Mouse (Mus musculus) c-Kit-positive CD71-positive TER-119-negative erythroid progenitor cells, embryonic 14.5 days (primary cell): ENCODE measurements around the gene Zdhhc17.

Source experiments
- DNase-seq: peaks from one replicate; pipeline ENCODE4 v3.0.0-alpha.2; 2013; ENCODE audit warnings: low read depth

The Zdhhc17 gene

DNA sequence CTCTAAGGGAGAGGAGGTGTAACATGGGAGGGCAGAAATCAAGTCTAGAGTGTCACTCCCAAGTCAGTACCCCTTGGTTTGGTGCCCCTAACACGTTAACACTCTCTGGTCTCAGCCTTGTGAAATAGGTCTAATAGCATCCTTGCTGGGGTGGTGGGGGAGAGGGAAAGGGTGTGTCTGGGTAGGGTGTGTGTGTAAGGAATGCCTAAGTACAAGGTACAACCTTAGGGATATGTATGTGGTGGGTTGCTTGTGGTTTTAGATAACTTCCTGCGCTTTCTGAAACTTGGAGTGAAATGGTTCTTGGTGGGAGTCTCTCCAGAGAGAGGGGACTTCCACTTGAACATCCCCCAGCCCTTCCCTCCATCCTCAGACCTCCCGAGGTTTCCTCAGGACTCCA is 88.0 kb downstream of the Zdhhc17 start:
- DNase-seq: no peak

DNA sequence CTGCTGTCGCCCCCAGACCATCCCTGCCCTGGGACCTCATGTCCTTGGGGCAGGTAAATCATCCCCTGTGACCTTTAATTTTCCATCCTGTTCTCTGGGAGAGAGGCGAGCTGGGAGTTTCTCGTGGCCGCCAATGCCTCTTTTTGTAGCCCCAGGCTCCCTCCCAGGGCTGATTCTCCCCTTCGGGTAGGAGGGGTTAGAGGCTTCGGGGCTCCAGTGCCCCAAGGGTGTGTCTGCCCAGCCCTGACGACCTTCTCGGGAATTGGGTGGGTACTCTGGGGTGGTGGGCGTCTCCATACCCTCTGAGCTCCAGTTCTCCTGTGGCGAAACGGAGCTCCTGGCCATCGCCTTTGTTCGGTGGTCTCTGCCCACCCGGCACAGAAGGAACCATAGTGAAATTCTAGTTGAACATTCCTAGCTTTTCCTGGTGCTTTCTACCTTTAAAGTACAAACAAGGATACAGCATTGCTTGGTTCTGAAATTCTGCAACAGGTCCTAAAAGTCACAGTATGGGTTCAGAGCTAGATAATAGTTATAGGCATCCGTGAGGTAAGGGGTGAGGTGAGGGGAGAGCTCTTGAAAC is 89.5 kb downstream of the Zdhhc17 start:
- DNase-seq: no peak

DNA sequence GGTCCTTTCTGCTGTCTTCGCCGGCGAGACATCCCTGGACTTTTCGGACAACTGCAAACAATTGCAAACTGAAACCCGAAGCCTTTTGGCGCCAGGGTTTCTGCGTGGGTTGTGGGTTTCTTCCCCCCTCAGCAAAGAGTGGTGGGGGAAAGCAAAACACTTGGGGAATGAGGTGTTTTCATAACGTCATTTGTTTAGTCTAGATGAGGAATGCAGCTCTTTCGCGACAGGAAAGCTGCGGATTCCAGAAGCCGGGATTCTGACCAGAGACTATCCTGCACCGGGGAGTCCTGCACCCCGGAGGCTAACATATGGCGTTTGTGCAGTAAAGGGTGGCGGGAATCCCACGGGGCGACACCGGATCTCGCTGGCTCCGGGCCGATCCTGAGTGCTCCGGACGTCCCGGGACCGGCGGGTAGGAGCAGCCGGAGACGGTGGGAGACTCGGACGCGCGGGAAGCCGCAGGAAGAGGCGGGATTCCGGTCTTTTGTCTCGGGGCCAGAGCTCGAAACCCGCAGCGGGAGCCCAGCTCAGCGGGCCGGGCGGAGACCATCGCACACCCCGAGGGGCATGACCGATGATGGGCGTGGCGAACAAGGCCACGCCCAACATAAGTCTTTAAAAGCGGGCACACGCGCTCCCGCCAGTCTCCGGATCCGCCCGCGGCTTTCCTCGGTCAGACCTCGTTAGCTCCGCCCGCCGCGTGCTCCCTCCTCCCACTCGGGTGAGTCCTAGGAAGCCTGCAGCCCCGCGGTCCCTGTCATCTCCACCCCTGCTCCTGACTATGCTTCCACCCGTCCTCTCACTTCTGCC is 90.2 kb downstream of the Zdhhc17 start, which contains the start of gene Csrp2:
Gene Csrp2 (plus strand): TSS at position 259 of the 813 bp plus-strand sequence.
- peak; percentile 79 for DNase-seq

DNA sequence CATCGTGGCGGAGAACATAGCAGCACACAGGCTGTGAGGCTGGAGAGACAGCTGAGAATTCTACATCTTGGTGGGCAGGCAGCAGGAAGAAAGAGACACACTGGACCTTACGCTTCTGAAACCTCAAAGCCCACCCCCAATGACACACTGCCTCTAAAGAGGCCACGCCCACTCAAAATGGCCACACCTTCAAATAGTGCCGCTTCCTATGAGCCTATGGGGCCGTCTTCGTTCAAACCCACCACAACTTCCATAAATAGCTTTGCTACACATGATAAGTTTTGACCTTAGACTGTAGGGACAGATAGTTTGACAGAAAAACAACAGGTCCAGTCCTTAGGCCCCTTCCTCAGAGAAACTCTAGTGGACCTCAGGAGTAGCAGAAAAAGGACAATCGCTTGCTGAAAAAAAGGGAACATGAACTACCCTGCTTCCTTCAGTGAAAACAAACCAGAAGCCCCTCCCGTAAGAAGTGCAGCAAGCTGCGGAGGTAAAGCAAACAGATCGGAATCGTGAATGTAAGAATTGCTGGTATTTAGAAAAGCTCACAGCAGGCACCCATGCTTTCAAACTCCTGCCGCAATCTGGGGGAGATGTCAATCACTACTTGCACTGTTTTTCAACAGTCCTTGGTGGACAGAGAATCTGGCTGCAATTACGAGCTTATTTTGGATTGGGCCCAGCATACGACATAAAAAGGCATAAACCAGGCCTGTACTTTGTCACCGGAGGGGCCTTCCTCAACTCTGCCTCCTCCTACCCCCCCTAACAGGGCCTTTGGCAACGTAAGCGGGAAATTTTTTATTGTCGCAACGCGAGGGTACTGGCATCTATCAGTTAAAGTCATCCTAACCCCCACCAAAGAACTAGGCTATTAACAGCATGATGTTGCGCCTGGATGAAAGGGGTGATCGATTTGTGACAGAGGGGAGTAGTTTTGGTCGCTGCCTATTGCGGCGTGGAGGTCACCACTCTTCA is 91.2 kb downstream of the Zdhhc17 start:
- DNase-seq: no peak

DNA sequence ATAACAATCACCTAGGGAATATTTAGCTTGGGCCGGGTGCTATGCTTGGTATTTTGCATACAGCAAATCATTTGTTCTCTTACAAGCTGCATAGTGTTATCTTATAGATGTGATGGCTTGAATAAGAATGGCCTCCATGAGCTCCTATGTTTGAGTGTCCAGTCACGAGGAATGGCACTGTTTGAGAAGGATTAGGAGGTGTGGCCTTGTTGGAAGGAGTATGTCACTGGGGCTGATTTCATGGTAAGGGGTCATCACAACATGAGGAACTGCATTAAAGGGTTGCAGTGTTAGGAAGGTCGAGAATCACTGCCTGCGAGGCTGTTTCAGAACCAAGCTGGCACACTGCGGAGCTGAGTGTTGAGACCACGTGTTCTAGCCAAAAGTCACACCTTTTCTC is 92.4 kb downstream of the Zdhhc17 start:
- DNase-seq: no peak

DNA sequence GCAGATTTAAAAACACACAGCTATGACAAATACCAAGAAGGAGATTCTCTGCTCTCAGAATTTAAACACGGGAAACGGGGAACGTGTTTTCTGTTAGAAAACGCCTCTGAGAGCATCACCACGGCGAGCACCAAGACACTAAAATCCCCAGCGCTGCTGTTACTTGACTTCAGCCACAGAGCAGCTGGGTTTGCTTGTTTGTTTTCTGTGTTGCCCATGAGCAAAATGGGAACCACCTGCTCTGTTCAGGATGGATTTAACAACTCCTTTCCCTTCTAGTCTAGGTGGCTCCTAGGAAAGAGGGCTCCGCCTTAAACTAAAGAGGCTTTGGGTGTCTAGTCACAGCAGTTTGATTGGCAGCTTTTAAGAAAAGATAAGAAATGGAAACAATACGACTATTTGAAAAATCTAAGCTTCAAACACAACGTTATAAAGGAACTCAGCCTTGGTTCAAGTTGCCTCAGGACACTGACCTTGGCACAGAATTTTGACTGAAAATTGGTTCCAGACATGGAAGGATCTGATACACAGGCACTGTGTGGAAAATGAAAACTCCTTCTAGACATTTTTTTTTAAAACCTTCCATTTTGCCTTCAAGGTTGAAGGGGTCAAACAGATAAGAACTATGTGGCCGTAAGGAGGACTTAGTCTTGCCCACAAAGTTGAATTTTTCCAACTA is 93.1 kb downstream of the Zdhhc17 start:
- no peak for DNase-seq

DNA sequence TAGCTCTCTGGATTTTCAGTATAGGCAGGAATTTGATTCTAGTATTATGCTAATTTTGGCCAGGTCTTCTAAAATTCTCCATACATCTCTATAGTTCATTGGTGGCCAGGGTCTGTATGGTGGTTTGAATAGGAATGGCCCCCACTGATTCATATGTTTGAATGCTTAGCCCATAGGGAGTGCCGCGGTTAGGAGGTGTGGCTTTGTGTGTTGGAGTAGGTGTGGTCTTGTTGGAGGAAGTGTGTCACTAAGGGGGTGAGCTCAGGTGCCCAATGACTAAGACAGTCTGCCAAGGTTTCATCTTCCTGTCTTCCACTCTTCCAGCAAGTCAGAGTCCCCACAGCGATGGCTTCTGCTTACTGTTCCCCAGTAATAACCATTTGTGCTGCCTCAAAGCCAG is 106.1 kb downstream of the Zdhhc17 start:
- no peak for DNase-seq

DNA sequence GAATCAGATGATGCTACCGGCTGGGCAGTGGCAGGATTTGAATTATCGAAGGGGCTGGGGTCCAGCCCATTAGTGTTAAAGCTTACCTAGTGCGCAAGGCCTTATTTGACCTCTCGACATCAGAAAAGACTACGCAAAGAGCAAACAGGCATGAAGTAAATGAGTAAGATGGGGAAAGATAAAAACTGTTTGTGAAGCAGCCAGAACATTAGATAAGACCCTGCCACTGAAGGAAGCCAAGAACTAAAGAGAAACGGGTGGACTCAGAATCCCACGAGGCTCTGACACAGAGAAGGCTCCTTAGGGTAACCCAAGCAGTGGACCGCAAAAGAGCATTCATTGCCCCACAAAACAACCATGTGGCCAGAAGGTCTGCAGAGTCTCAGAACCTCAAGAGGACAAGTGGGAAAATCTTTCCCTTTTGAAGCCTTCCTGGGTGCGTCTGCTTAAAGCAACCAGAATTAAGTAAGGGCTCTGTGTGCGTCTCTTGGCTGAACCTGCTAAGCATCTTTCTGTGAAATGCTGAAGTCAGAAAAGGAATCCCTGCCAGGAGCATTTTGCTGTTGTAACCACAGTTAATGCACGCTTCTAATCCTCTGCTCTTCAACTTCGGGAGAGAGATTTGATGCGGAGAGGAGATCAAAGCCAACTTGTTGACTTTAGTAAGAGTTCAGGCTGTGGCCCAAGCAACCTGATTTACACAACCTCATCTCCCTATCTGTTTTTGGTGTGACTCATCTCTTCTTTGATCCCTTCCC is 110.0 kb downstream of the Zdhhc17 start:
- DNase-seq: no peak
